Mouse (Mus musculus) lung, adult 18-20 months (tissue): Measurements from ENCODE around the gene Ttc28.
A peak's percentile ranks its signal among the peaks of the same experiment; 100 is the strongest.

Experiments
- DNase-seq, 2 experiments: peaks; one replicate each; pipeline ENCODE4 v3.0.0; 2022; ENCODE audit warnings: mixed read lengths in 2 of 2

Ttc28 gene

DNA sequence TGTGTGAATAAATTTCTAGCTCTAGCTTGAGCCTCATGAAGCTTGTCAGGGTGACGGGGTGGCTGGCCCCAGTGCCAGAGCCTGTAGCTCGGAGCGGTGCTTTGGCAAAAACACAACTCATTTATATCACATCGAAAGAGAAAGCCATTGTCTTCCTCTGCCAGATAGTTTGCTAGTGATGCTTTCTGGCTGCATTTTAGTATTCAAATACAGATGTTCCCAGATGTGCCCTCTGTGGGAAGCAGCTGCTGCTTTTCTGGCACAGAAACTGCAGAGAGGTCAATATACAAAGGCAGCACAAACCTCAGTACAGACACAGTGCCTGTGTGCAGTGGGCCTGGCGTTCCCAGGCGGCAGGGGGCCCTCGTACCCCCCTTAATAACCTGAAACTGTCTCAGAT, 300.0 kb downstream of the Ttc28 start:
- no peak for DNase-seq

DNA sequence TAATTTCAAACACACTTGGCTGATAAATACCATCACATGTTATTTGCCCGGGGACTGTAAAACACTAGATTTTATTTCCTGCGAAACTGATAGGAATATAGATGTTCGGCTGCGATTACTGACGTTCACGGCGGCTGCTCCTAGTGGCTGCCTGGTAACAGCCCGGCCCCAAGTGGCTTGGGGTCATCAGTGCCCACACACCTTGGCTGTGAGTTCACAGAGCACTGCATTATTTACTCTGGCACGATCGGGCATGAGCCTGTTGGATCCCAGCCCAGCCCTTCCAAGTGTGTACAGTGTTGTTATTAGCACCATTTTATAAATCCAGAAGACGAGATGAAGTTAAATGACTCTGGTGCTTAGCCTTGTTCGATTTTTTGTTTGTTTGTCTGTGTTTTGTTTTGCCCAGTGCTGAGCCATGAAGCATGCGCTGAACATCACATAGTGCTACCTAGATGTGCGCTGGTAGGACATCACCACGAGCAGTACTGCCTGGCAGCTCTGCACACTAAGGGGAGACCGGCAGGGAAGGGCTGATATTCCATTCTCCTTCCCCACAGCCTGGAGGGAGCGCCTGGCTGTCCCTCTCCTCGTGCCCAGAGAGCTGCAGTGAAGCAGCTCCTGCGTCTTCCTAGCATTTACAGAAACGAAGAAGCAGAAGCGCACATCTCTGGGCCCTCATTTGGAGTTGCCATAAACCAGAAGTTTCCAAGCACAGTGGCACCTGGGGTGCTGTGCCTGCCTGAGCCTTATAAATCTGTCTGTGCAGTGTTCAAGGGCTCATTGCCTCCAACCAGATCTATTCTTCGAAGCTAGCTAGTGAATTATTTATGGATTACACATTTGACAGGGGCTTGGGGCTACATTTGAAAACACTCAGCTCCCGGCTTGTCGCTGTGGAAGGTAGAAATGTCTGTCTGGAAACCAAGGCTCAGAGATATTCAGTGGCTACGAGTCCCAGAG, 300.8 kb downstream of the Ttc28 start:
- peak; percentile 50 to 66 for DNase-seq

DNA sequence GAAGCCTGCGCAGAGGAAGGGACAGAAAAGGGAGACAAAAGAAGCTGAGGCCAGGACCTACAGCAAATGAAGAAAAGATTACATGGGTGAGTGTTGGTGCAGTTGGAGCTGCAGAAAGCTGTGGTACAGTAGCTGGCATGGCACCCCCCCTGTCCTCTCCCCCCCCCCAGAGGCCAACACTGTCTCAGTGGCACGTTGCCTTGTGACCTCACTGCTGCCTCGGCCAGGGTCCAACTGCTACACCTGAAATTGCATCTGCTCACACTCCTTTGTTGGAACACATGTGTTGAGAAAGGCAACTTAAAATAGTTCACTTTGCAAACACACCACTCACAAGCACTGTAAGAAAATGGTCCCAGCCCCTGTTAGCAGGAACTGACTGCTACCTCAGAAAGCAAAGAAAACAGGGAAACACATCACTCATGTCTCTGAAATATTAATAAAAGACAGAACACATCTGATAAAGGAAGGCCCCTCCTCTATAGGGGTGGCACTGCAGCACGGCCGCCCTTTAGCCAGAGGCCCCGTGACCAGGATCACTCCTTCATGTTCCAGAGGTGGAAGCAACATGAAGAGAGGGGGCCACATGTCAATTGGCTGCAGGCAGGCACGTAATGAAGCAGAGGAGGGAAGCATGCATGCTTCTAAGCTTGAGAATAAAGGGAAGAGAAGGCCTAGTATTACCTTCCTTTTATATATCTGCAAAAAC, 301.8 kb downstream of the Ttc28 start:
- DNase-seq = no peak

DNA sequence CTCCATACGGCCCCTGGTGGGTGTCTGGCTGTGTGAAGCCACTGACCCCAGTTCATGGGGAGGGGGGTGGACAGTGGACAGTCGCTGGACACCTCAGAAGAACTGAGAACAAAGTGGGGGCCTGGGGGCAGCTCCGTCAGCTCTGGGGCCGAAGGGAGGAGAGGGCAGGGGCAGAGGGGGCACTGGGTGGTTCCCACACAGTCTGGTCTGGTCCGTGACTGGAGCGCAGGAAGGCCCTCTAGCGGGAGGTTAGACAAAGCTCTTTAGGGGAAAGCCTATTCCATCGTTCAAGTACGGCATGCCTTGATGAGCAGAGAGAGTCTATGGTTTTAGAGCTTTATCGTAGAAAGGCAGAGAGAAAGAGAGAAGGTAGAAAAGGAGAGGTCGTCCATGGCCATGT, 307.0 kb downstream of the Ttc28 start:
- no peak for DNase-seq

GRCm38 (mm10) chr5:111191972-111192371, 312.4 kb downstream of the Ttc28 start:
- no peak for DNase-seq

DNA sequence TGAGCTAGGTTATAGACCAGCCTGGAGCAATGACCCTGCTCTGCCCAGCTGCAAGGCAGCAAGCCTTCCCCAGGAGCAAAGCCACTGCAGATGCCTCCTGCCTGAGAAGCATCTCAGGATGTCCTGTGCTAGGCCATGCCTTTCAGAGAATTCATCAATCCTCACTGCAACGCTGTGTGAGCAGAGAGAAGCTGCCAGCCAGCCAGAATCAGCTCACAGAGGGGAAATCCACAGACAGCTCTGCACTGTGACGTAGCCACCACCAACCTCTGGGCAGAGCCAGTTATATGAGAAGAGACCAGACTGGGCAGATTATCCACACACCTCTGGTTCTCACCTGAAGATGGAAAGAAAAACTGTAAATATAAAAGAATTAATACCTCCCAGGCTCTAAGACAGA, 315.2 kb downstream of the Ttc28 start:
- DNase-seq = no peak

DNA sequence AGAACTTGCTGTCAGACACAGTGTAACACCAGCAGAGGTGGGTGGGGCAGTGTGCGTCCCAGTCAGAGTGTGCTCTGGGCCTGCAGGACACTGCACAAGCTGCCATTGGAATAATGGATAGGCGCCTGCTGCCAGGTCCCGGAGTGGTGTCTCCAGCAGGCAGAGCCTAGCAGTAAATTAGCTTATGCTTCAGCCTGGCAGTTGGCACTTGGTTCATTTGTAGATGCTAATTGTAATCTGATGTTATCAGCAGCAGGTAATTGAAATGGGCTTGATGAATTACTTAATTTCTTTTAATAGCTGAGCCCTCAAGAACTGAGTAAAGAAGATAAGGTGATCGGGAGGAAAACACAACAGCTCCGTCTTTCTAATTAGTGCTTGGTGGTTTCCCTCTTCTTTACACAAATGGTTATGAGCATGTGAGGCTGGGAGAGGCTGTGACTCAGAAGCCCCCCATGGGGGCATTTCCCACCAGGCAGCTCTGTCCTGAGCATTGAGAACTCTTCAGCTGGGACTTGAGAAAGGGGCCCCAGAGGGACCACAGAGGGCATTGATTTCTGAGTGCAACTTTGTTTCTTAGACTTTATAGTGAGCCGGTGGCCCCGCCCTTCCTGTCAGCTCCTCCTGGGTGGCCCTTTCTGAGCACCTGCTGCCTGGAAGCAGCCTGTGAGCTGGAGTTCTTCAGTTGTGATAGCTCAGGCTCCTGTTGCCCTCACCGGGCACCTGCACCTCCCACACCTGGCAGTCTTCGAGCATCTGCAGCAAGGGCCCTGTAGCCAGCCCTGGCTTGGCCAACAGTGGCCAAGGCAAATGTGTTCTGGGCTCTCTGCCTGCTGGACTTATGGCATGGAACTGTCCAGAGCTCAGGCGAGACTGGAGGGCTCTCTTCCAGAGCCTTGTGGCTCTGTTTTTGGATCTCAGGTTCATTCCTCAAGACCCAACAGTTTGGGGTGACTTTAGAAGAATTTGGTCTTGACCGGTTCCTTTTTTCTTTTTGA, 316.2 kb downstream of the Ttc28 start:
- DNase-seq = no peak

DNA sequence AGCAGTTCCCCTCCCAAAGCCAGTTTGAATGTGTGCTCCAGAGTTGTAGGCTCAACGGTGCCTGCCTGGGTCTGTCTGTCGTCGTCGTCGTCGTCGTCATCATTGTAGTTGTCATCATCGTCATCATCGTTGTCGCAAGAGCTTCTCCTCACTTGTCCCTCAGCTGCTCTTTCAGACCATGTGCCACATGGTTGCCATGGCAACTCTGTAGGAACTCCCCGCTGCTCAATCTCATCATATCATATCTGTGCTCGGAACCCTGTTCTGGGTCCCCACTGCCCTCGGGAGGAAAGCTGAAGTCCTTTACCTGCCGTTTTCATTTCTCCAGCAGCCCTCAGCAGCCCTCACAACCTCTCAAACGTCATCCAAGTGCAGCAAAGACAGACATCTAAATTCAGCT, 318.1 kb downstream of the Ttc28 start:
- no peak for DNase-seq

DNA sequence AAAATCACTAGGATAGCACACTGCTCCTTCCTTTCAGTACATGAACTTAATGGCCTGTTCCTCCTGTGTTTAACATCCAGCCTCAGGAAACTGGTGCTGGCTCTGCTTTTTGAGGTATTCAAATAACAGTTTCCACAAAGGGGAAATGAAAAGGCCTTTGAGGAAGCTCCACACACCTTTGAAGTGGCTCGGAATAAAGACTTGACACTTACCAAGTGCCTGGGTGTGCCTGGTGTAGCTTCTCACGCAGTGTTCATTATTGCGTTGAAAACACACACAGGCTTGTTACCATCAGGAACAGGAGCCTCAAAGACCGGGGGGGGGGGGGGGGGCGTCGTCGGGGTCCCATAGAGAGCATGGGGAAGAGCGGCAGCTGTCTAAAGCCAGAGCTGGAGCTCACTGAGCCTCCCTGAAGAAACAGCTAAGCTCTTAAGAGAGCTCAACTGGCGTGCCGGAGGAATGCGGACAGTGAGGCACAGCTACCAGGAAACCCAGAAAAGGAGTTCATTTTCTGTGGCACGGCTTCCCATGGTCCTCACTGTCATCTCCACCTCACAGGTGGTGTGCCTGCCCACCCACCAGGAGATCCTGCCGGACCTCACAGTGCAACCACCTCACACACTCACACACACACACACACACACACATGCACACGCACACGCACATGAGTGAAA, 320.7 kb downstream of the Ttc28 start:
- no peak for DNase-seq

DNA sequence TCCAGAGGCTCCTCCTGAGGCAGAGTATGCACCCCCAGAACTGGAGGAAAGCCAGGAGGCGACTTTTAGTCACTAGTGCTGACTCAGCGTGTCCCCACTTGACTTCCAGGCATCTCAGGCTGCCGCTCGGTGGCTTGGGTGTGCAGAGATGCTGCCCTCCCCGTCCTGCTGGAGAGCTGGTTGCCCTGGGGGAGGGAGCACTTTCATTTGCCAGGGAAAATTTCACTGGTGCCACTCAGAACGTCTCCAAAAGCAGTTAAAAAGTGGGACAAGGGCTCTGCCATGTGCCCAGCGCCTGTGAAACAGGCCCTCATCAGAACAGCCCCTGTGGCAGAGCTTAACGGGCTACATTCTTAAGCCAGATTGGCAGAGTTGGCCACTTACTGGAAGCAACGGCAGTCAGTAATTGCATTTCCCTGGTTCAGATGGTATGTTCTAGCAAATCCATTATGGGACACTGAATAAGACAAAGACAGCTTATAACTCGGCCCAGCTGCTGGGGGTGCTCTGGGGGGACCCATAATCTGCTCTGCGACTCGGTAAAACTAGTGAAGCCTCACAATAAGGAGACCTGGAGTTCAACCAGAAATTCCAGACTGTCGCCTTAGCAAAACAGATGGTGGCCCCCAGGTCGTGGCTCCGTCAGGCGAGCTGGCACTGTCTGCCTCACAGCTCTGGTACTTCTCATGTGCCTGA, 321.5 kb downstream of the Ttc28 start:
- DNase-seq = peak; percentile 27 to 58

- no peak for DNase-seq
Observed at GRCm38 (mm10) chr5:111204221-111204620, 324.6 kb downstream of the Ttc28 start.

DNA sequence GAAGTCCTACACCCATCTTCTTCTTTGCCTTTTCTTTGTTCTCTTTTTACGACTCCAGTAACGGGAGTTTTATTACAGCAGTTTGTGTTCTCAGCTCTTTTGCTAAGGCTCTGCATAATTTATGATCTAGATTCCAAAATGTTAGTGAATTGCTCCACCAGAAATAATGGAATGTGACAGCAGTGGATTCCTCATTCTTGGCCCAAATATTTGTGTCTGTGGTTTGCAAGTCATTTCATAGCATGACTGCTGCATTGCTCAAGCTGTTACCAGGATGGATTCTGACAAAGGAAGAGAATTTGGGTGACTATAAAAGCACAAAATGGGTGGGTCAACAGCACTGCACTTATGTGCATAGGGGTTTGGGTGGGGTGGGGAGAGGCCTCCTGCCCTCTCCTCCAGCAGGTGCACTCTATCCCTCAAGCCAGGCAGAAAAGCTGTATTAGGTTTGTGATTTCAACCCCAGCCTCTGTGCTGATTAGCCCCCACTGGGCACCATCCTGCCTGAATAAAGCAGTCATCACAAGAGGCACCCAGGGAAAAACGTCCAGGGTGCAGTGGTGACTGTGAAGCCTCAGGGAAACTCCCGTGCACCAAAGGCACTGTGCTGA, 325.5 kb downstream of the Ttc28 start:
- DNase-seq = no peak

DNA sequence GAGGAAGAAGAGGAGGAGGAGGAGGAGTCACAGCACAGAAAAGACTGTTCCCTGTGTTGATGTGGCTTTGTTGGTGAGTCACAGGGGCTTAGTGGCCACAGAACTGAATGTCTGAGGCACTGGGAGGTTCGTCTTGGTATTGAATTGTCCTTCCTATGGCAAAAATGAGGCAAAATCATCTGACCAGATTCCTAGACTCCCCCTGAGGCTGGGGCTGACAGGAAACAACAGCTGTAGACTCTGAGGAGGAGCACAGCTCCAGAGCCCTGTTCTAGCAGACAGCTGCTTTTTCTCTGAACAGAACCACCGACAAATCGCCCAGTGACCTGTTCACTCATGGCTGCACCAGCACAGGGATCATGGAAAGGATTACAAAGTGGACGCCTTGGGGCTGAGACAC, 326.2 kb downstream of the Ttc28 start:
- no peak for DNase-seq

DNA sequence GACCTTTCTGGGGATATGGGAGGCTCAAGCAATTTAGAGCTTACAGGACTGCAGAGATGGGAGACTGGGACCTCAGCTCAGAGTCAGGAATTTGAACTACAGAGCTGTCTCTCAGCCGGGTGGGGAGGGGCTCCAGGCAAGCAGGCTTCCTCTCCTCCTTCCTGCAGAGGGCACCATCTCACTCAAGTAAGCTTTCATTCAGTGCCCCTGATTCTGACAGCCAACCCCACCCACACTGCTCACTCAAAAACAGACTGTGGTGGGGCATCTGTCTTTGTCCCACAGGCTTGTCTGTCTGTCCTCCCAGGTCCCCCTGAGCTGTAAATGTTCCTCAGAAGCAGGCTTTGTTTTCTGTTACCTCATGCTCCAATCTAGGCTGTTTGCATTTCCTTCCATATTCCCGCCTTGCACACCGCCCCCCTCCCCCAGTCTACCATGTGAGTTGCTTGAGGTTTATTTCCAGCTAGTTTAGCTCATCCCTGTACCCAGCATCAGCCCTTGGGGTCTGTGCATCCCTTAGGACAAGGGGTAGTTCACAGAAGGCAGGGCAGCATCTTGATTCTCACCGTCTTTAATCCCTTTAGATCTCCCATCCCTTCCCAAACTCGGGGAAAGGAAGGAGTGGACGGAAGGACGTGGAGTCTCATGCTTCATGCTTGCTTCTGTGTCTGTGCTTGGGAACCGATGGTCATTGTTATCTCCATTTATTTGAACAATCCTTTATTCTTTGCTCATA, 328.5 kb downstream of the Ttc28 start:
- DNase-seq = peak; percentile 57 to 71

- peak; percentile 52 to 62 for DNase-seq
Observed at GRCm38 (mm10) chr5:111208660-111208969, 329.0 kb downstream of the Ttc28 start.

- DNase-seq = no peak
Observed at GRCm38 (mm10) chr5:111213935-111214450, 334.4 kb downstream of the Ttc28 start.

DNA sequence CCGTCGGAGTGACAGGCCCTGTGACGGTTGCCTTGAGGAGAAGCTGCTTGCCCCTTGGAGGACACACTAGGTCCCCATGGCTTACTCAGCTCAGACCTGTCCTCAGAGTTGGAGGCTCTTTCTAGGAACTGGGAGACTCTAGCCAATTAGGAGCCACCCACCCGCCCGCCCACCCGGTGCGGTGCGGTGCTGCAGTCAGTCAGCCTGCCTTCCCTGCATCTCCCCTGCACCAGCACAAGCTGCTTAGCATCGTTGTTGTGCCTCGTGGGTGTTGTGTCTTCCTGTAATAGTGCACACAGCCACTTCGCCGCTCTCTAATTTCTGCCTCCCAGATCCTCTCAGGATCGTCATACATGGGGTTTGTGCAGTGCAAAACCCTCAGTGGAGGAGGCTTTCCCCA, 335.3 kb downstream of the Ttc28 start:
- DNase-seq = no peak

DNA sequence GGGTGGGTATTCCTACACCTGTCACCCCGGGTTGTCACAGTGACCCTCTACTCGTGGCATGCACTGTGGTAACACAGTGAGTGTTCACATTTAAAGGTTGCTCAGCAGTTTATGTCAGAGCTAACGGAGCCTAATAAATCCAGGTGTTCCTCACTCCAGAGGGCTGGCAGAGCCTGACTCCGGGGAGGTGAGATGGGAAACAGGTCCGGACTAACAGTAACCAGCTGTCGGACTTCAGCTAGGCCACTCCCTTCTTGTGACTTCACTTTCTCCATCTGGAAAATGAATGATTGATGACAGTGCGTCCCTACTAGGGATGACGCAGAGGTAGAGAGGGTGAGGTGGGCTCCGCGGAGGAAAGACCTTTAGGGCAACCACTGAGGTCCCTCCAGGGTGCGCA, 336.1 kb downstream of the Ttc28 start:
- DNase-seq = no peak

DNA sequence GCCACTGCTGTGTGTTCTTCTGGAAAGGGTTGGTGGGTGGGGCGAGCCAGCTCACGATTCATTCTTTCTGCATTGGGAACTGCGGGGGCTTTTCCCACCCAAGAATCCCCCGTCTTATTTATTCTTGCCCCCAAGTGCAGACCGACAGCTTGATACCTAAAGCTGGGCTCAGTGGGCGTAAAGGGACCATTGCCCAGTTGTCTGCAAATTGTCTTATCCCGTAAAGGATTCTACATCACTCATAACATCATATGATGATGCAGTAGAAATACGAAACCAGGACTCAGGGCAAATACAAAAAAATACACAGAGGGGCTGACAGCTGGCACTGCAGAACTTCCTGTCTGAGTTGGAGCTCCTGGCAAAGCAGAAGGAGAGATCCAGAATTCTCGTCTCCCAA, 336.6 kb downstream of the Ttc28 start:
- DNase-seq = no peak

DNA sequence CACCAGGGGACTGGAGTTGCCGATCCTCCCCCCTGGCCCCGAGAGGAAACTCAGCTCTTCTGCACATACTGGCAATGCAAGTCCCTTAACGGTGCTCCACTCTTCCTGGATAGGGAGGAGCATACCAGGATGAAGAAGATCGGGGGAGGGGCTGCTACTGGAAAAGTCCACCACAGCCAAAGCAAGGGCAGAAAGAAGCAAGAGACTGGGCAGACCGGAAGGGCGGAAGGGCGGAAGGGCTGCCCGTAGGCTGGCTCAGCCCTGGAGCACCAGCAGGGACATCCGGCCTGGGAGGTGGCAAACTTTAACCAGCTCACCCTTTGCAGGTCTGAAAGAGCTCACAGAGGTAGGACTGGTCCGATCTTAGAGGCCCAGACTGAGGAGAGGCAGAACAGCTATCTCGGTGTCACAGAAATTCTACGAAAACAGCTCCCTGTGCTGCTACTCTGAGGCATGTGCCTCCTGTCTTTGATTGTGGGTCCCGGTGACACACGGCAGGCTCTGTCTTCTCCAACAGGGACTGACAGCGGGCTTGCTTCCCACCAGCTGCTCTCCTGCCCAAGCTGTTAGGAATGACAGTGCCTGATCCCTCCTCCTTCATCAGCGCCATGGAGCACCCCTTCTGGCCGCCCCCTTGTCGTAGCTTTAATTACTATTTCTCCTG, 338.0 kb downstream of the Ttc28 start:
- peak in 1 of 2 experiments; percentile 44 for DNase-seq
